Mouse (Mus musculus) spleen, adult 2 months (tissue): Measurements from ENCODE around the gene Gng8. TPM values are rescaled to one million over a fixed set of nuclear protein-coding genes. Genes with fewer than 3 reads are reported as not detected.
A peak's percentile ranks its signal among the peaks of the same experiment; 100 is the strongest.

Experiments
- DNase-seq, 2 experiments: peaks; one replicate each; pipeline versions ENCODE4 v3.0.0 to v3.0.0-alpha.2; 2012 to 2021; ENCODE audit warnings: low spot score in 2 of 2, low read depth in 1 of 2
- H3K27ac ChIP-seq: fragments of 200-500 bp; 2 replicates; pipeline ENCODE4 v1.5.1; 2012; ENCODE audit warnings: low read length, inconsistent platforms; ENCODE audit not compliant: insufficient read depth
- H3K27me3 ChIP-seq: fragments of 200-500 bp; 2 replicates; pipeline ENCODE4 v1.6.1; 2012; ENCODE audit warnings: mild to moderate bottlenecking, moderate library complexity, low read length, inconsistent platforms; ENCODE audit not compliant: control insufficient read depth, insufficient read depth
- H3K36me3 ChIP-seq: fragments of 200-500 bp; 2 replicates; pipeline ENCODE4 v1.6.1; 2012; ENCODE audit warnings: mild to moderate bottlenecking, low read length, inconsistent platforms; ENCODE audit not compliant: control insufficient read depth, insufficient read depth
- H3K4me1 ChIP-seq: fragments of 200-500 bp; 2 replicates; pipeline ENCODE4 v1.6.1; 2011; ENCODE audit warnings: inconsistent platforms; ENCODE audit not compliant: control insufficient read depth, insufficient read depth, insufficient read length
- H3K4me3 ChIP-seq: fragments of 200-500 bp; 2 replicates; pipeline ENCODE4 v1.5.1; 2011; ENCODE audit warnings: mild to moderate bottlenecking, inconsistent platforms; ENCODE audit not compliant: insufficient read depth, insufficient read length; ENCODE audit errors: extremely low read depth
- CTCF ChIP-seq: fragments of 200-500 bp; IDR thresholded peaks from 2 replicates; pipeline ENCODE4 v1.5.1; 2011; ENCODE audit warnings: mild to moderate bottlenecking, inconsistent platforms; ENCODE audit not compliant: insufficient read depth, insufficient read length, insufficient replicate concordance; ENCODE audit errors: extremely low read depth
- POLR2A ChIP-seq: fragments of 200-500 bp; IDR thresholded peaks from 2 replicates; pipeline ENCODE4 v1.6.1; 2011; ENCODE audit warnings: low read depth, low read length, inconsistent platforms
- WGBS: fragments of 180-500 bp; shearing (Covaris S2); methylation state at CpG from one replicate; pipeline ENCODE4 v1.1.7; 2018; 5-methylcytosine and 5-hydroxymethylcytosine counted together
- polyA plus RNA-seq: library from polyadenylated mRNA; depleted of rRNA; stranded (reverse); fragments of >200 nt; gene quantifications from 2 replicates; pipeline ENCODE4 v1.2.3, GENCODE M21; 2012

The Gng8 gene
- polyA plus RNA-seq, 1 experiment: 8.6 TPM

- DNase-seq: no peak
- H3K4me1 ChIP-seq: peaks cover 5% of the 10 kb centered on the region; the same call in 1 of the 2 replicates
- TF ChIP-seq POLR2A: no peak
- no peak for TF ChIP-seq CTCF
- H3K36me3 ChIP-seq: no peaks in the 10 kb centered on the region
- H3K27ac ChIP-seq: no peak overlapping the region
- 32% methylated on average over 4 of the region's 4 CpGs for WGBS
- peaks cover 7% of the 10 kb centered on the region; the same call in 1 of the 2 replicates for H3K27me3 ChIP-seq
- no peak overlapping the region for H3K4me3 ChIP-seq
These were observed 2.7 kb downstream of the Gng8 start for GRCm38 (mm10) chr7:16894279-16894678.

- TF ChIP-seq POLR2A (no peak), CTCF (peak; percentile 86)
- WGBS: 1% methylated on average over 24 of the region's 24 CpGs
- Histone ChIP-seq H3K4me1 (peaks cover 5% of the 10 kb centered on the region; the same call in 1 of the 2 replicates), H3K4me3 (no peak overlapping the region), H3K36me3 (no peaks in the 10 kb centered on the region), H3K27me3 (peaks cover 7% of the 10 kb centered on the region; the same call in 1 of the 2 replicates), H3K27ac (no peak overlapping the region)
- DNase-seq: peak in 1 of 2 experiments; percentile 66
These were observed 3.4 kb downstream of the Gng8 start for GRCm38 (mm10) chr7:16895000-16895399.

- peaks cover 5% of the 10 kb centered on the region; the same call in 1 of the 2 replicates for H3K4me1 ChIP-seq
These were observed 3.9 kb downstream of the Gng8 start for GRCm38 (mm10) chr7:16895511-16895910.

GRCm38 (mm10) chr7:16900526-16900925 is 8.9 kb downstream of the Gng8 start:
- Histone ChIP-seq H3K4me1 (peaks cover 3% of the 10 kb centered on the region; the same call in 1 of the 2 replicates), H3K27me3 (no peaks in the 10 kb centered on the region), H3K4me3 (no peak overlapping the region), H3K27ac (no peak overlapping the region), H3K36me3 (no peaks in the 10 kb centered on the region)
- no peak for DNase-seq
- no peak for TF ChIP-seq CTCF
- TF ChIP-seq POLR2A: no peak
- 47% methylated on average over 5 of the region's 5 CpGs for WGBS

More at GRCm38 (mm10) chr7:16895511-16895910, 3.9 kb downstream of the Gng8 start:
- Histone ChIP-seq H3K36me3 (no peaks in the 10 kb centered on the region), H3K4me3 (no peak overlapping the region), H3K27me3 (peaks cover 7% of the 10 kb centered on the region; the same call in 1 of the 2 replicates), H3K27ac (no peak overlapping the region)
- WGBS: 43% methylated on average over 10 of the region's 10 CpGs
- TF ChIP-seq POLR2A: no peak
- no peak for TF ChIP-seq CTCF
- no peak for DNase-seq

- no peaks in the 10 kb centered on the region for H3K36me3 ChIP-seq
- H3K27me3 ChIP-seq: no peaks in the 10 kb centered on the region
- 26% methylated on average over 2 of the region's 2 CpGs for WGBS
- DNase-seq: no peak
- no peak overlapping the region for H3K4me3 ChIP-seq
- TF ChIP-seq CTCF: no peak
- TF ChIP-seq POLR2A: no peak
- H3K27ac ChIP-seq: no peak overlapping the region
- peaks cover 17% of the 10 kb centered on the region for H3K4me1 ChIP-seq
These were observed 11.9 kb downstream of the Gng8 start for GRCm38 (mm10) chr7:16903439-16903955.

- no peak for TF ChIP-seq POLR2A
- no peak for TF ChIP-seq CTCF
- WGBS: 66% methylated on average over 9 of the region's 10 CpGs
- Histone ChIP-seq H3K27ac (no peak overlapping the region), H3K36me3 (no peaks in the 10 kb centered on the region), H3K27me3 (no peaks in the 10 kb centered on the region), H3K4me1 (peaks cover 17% of the 10 kb centered on the region), H3K4me3 (no peak overlapping the region)
- no peak for DNase-seq
These were observed 12.6 kb downstream of the Gng8 start for GRCm38 (mm10) chr7:16904120-16904675.

GRCm38 (mm10) chr7:16905491-16906021 is 14.0 kb downstream of the Gng8 start:
- no peak for TF ChIP-seq CTCF
- TF ChIP-seq POLR2A: no peak
- 78% methylated on average over 9 of the region's 9 CpGs for WGBS
- no peak for DNase-seq
- Histone ChIP-seq H3K27me3 (no peaks in the 10 kb centered on the region), H3K4me3 (no peak overlapping the region), H3K27ac (peak overlapping the region; percentile 49), H3K36me3 (no peaks in the 10 kb centered on the region), H3K4me1 (peaks cover 17% of the 10 kb centered on the region)
